Mouse (Mus musculus) brain, embryonic 14.5 days (tissue): ENCODE measurements at regions not wholly inside any gene's neighbourhood (a gene's known extent, or its start where the extent isn't known, plus 50 kb on each side); places are given as distances from the start of the nearest gene placed in this dataset.

ENCODE experiments used
- CTCF ChIP-seq: fragments of 200-500 bp; IDR thresholded peaks from 2 replicates; pipeline ENCODE4 v1.5.1; 2012; ENCODE audit warnings: inconsistent platforms, mild to moderate bottlenecking, moderate library complexity, borderline replicate concordance; ENCODE audit not compliant: insufficient read depth, insufficient read length; ENCODE audit errors: extremely low read depth
- POLR2A ChIP-seq: fragments of 200-500 bp; IDR thresholded peaks from 2 replicates; pipeline ENCODE4 v1.6.1; 2012; ENCODE audit warnings: mild to moderate bottlenecking, inconsistent platforms, borderline replicate concordance; ENCODE audit not compliant: poor library complexity, insufficient read depth, insufficient read length, severe bottlenecking; ENCODE audit errors: extremely low read depth

DNA sequence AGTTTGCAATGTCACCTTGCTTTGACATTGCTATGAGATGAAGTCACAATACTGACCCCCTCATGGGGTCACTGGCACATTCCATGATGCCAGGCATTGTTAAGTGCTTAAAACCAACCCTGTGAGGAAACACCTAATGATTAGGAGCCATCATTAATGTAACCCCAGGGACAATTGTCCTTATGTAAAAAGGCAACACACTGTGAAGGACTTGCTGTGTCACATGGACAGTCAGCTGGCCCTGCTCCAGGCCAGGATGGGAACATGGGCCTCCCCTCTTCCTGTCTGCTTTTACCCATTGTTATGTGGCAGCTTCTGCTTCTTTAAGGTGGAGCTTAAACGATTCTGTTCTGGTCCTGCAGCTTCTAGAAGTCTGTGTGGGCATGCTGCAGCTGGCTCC lies 105.7 kb upstream of the Rapgef5 start:
- TF ChIP-seq POLR2A (no peak), CTCF (no peak)
